Mouse (Mus musculus): ENCODE results near the gene Nrn1. TPM values are rescaled to one million over a fixed set of nuclear protein-coding genes. Genes with fewer than 3 reads are reported as not detected.
A peak's percentile ranks its signal among the peaks of the same experiment; 100 is the strongest.

Nrn1 gene
- polyA plus RNA-seq (2012; rRNA removed): 0.57 and 1.4 TPM in 2 replicates

DNA sequence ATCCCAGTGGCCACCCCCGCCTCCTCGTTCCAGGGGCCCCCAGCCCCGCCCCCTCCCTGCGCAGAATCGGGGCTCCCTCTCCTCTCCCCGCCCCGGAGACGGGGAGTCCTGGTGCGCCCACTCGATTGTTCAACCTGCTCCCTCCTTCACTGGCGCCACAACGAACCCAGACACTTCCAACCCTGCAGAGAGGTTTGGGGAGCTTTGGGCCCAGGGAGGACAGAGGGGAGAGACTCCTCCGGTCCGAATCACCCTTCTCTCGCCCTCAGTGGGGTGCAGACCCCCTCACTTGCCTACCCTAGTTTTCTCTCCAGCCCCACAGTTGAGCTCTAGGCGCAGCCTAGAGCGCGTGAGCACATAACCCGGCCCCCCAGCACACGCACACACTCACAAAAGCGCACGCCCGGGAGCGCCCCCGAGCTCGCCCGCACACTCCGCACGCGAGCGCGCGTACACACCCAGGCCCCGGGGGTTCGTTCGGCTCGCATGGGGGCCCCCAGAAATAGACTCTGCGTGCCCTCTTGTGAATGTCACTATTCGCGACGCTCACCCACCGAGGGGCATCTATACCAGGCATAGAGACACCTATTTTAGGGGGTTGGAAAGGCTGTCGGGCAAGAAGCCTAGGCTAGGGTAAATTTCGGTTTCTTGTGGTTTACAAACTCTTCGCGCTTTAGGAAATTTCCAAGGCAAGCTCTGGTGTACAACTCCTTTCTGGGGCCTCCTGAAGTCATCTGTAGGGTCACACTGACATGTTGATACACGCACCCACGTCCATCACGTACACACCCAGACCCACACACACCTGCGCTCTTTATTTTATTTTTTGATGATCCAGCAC is at the start of gene Nrn1:
Gene Nrn1, minus strand, starts transcription at position 401 of the 841 bp plus-strand sequence.
- 4% methylated on average over 49 of the region's 50 CpGs for WGBS
- Histone ChIP-seq H3K27me3 (ENCODE audit: control insufficient read depth, insufficient read depth, low read length) (peaks cover 29% of the 10 kb centered on the region), H3K4me3 (ENCODE audit: extremely low read depth, insufficient read depth, insufficient read length) (peak within 1 kb of the TSS; percentile 10; the same call in 1 of the 2 replicates), H3K36me3 (ENCODE audit: control insufficient read depth, insufficient read depth, low read length) (no peaks in the 10 kb centered on the region), H3K27ac (ENCODE audit: insufficient read depth, low read length) (no peak within 1 kb of the TSS), H3K4me1 (ENCODE audit: control insufficient read depth, insufficient read depth, insufficient read length) (peaks cover 3% of the 10 kb centered on the region)
- TF ChIP-seq POLR2A (IDR thresholded peaks at IDR 0.05; ENCODE audit: low read depth, low read length) (no peak), CTCF (IDR thresholded peaks at IDR 0.05; ENCODE audit: extremely low read depth, insufficient read depth, insufficient read length, insufficient replicate concordance) (no peak)
- DNase-seq (ENCODE audit: low read depth in 1 of 2, low spot score in 2 of 2): no peak

DNA sequence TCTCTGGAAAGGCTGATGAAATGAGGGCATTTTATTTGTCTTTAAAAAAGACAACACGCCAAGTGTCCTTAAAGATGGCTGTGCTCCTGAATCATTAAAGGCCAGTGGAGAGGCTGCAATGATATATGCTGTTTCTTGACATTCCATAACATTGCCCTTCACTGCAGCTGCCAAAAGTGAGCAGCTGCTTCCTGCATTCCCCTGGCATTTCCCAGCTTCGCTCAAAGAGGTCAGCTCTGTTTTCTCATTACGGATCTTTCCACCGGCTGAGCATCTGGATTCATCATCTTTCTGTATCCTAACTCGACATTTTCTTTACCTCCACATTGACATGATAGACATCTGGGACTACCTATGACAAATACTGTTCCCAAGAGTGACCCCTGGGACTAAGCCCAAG is 44.7 kb upstream of the Nrn1 start:
- WGBS: 88% methylated on average over 5 of the region's 5 CpGs
- Histone ChIP-seq H3K4me1 (ENCODE audit: control insufficient read depth, insufficient read depth, insufficient read length) (no peaks in the 10 kb centered on the region), H3K27me3 (ENCODE audit: control insufficient read depth, insufficient read depth, low read length) (no peaks in the 10 kb centered on the region), H3K36me3 (ENCODE audit: control insufficient read depth, insufficient read depth, low read length) (no peaks in the 10 kb centered on the region), H3K27ac (ENCODE audit: insufficient read depth, low read length) (no peak overlapping the region), H3K4me3 (ENCODE audit: extremely low read depth, insufficient read depth, insufficient read length) (no peak overlapping the region)
- no peak for DNase-seq (ENCODE audit: low read depth in 1 of 2, low spot score in 2 of 2)
- TF ChIP-seq POLR2A (IDR thresholded peaks at IDR 0.05; ENCODE audit: low read depth, low read length) (no peak), CTCF (IDR thresholded peaks at IDR 0.05; ENCODE audit: extremely low read depth, insufficient read depth, insufficient read length, insufficient replicate concordance) (no peak)

DNA sequence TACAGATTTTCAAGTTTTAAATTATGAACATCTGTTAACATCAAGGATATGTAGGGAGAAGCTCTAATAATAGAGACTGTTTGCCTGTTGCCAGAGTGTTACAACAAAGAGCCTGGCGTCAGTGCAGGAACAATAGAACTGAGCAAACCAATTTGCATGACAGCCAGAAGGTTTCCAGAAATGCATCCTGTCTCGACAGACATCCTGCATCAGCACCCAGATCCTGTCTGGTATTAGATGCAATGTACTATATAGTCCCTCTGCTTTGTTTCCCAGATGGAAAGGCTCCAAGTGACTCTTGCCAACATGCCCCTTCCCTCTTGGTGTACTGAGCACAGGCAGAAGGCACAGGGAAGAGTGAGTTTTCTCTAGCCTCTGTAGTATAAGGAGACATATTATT is 31.9 kb upstream of the Nrn1 start:
- H3K4me1 ChIP-seq (ENCODE audit: control insufficient read depth, insufficient read depth, insufficient read length): no peaks in the 10 kb centered on the region
- no peak overlapping the region for H3K4me3 ChIP-seq (ENCODE audit: extremely low read depth, insufficient read depth, insufficient read length)
- no peak overlapping the region for H3K27ac ChIP-seq (ENCODE audit: insufficient read depth, low read length)
- no peaks in the 10 kb centered on the region for H3K27me3 ChIP-seq (ENCODE audit: control insufficient read depth, insufficient read depth, low read length)
- DNase-seq (ENCODE audit: low read depth in 1 of 2, low spot score in 2 of 2): no peak
- TF ChIP-seq CTCF (IDR thresholded peaks at IDR 0.05; ENCODE audit: extremely low read depth, insufficient read depth, insufficient read length, insufficient replicate concordance): no peak
- no peak for TF ChIP-seq POLR2A (IDR thresholded peaks at IDR 0.05; ENCODE audit: low read depth, low read length)
- 65% methylated on average over 2 of the region's 2 CpGs for WGBS
- no peaks in the 10 kb centered on the region for H3K36me3 ChIP-seq (ENCODE audit: control insufficient read depth, insufficient read depth, low read length)

DNA sequence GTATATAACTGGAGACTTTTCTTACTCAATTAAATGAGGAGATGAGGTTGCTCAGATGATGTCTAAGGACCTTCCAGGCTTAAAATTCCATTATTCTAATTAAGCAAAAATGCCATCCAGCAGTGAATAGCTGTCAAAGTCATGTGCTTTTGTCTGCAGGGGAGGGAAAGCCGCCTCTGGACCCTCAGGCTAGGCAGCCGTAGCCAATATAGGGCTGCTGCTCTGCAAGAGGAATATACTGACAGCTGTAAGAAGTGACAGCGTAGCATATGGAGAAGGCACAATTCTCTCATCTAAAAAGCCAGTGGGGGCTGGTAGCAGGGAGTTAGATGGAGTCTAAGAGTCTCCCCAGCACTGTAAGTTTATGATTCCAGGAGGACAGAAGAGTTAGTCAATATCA is 16.9 kb upstream of the Nrn1 start:
- DNase-seq (ENCODE audit: low read depth in 1 of 2, low spot score in 2 of 2): no peak
- TF ChIP-seq POLR2A (IDR thresholded peaks at IDR 0.05; ENCODE audit: low read depth, low read length) (no peak), CTCF (IDR thresholded peaks at IDR 0.05; ENCODE audit: extremely low read depth, insufficient read depth, insufficient read length, insufficient replicate concordance) (no peak)
- Histone ChIP-seq H3K27ac (ENCODE audit: insufficient read depth, low read length) (no peak overlapping the region), H3K36me3 (ENCODE audit: control insufficient read depth, insufficient read depth, low read length) (no peaks in the 10 kb centered on the region), H3K4me3 (ENCODE audit: extremely low read depth, insufficient read depth, insufficient read length) (no peak overlapping the region), H3K4me1 (ENCODE audit: control insufficient read depth, insufficient read depth, insufficient read length) (no peaks in the 10 kb centered on the region), H3K27me3 (ENCODE audit: control insufficient read depth, insufficient read depth, low read length) (no peaks in the 10 kb centered on the region)
- WGBS: 83% methylated on average over 3 of the region's 3 CpGs

DNA sequence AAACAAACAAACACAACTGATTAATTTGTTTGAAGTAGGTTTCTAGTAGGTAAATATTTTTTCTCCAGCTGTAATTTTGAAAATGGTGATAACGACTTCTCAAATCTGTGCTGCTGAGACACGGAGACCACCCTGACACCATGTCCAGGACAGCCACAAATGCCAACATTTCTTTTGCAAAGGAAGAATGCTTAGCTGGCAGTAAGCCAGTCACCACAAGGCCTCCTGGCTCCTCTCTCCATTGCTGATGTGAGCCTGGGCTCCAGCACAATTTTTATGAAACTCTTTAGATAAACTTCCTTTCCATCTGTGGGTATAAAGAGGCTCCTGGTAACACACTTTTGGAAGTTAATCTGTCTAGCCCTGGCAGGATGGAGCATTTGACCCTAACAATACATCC is 15.1 kb upstream of the Nrn1 start:
- 54% methylated on average over 2 of the region's 2 CpGs for WGBS
- no peak overlapping the region for H3K27ac ChIP-seq (ENCODE audit: insufficient read depth, low read length)
- H3K36me3 ChIP-seq (ENCODE audit: control insufficient read depth, insufficient read depth, low read length): no peaks in the 10 kb centered on the region
- TF ChIP-seq CTCF (IDR thresholded peaks at IDR 0.05; ENCODE audit: extremely low read depth, insufficient read depth, insufficient read length, insufficient replicate concordance) (no peak), POLR2A (IDR thresholded peaks at IDR 0.05; ENCODE audit: low read depth, low read length) (no peak)
- H3K27me3 ChIP-seq (ENCODE audit: control insufficient read depth, insufficient read depth, low read length): no peaks in the 10 kb centered on the region
- H3K4me1 ChIP-seq (ENCODE audit: control insufficient read depth, insufficient read depth, insufficient read length): no peaks in the 10 kb centered on the region
- no peak for DNase-seq (ENCODE audit: low read depth in 1 of 2, low spot score in 2 of 2)
- no peak overlapping the region for H3K4me3 ChIP-seq (ENCODE audit: extremely low read depth, insufficient read depth, insufficient read length)

DNA sequence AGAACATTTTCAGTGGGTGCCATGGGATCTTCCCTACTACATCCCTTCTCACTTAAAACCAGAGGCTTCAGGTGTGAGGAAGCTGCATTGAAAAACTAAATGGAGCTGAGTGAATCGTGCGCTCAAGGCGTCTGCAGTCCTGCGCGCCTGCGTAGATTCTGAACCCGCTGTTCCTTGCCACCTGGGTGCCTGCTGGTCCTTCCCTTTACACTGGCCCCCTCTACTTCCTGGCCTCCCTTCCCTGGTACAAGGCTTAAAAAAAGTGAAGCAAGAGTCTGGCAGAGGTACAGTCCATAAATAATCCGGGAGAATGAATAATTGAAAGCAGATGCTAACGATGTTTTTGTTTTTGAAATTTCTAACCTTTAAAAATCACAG is 1.7 kb upstream of the Nrn1 start:
- 13% methylated on average over 9 of the region's 9 CpGs for WGBS

More for the DNA sequence above, 1.7 kb upstream of the Nrn1 start:
- no peaks in the 10 kb centered on the region for H3K36me3 ChIP-seq (ENCODE audit: control insufficient read depth, insufficient read depth, low read length)
- TF ChIP-seq POLR2A (IDR thresholded peaks at IDR 0.05; ENCODE audit: low read depth, low read length): no peak
- TF ChIP-seq CTCF (IDR thresholded peaks at IDR 0.05; ENCODE audit: extremely low read depth, insufficient read depth, insufficient read length, insufficient replicate concordance): no peak
- H3K4me1 ChIP-seq (ENCODE audit: control insufficient read depth, insufficient read depth, insufficient read length): peaks cover 3% of the 10 kb centered on the region
- peaks cover 25% of the 10 kb centered on the region for H3K27me3 ChIP-seq (ENCODE audit: control insufficient read depth, insufficient read depth, low read length)
- no peak overlapping the region for H3K4me3 ChIP-seq (ENCODE audit: extremely low read depth, insufficient read depth, insufficient read length)
- H3K27ac ChIP-seq (ENCODE audit: insufficient read depth, low read length): no peak overlapping the region
- DNase-seq (ENCODE audit: low read depth in 1 of 2, low spot score in 2 of 2): no peak
